Mouse (Mus musculus): Measurements from ENCODE around the gene Mettl24. TPM values are rescaled to one million over a fixed set of nuclear protein-coding genes. Genes with fewer than 3 reads are reported as not detected.

Gene Mettl24
- polyA plus RNA-seq (2015; fragmentation: Nextera tagmentation; extraction: Ambion mirVana), result 1.1 and 1.4 TPM in 2 replicates

GRCm38 (mm10) chr10:40683092-40683867 lies at the start of gene Mettl24:
Gene Mettl24 (plus strand): TSS chr10:40683282.

Other genes starting within 250 kb of the Mettl24 start
- not detected in 2 replicates for gene Slc22a16, start 112.9 kb upstream of the Mettl24 start, polyA plus RNA-seq (2015; fragmentation: Nextera tagmentation; extraction: Ambion mirVana)
- gene Ddo, start 53.3 kb upstream of the Mettl24 start, polyA plus RNA-seq (2015; fragmentation: Nextera tagmentation; extraction: Ambion mirVana), result 1.9 and 2.3 TPM in 2 replicates
- 15.5 and 15.7 TPM in 2 replicates for gene Cdc40, start 200.0 kb downstream of the Mettl24 start, polyA plus RNA-seq (2015; fragmentation: Nextera tagmentation; extraction: Ambion mirVana)
- 99.0 and 113 TPM in 2 replicates for gene Wasf1, start 200.2 kb downstream of the Mettl24 start, polyA plus RNA-seq (2015; fragmentation: Nextera tagmentation; extraction: Ambion mirVana)

All from neural tube, postnatal 0 days (tissue).